Mouse (Mus musculus): ENCODE results near the gene Gpt2.

- TF ChIP-seq RAD21 (IDR thresholded peaks at IDR 0.05; ENCODE audit: low read depth, low read length) (no peak), PAX5 (IDR thresholded peaks at IDR 0.05; ENCODE audit: low read length) (no peak), EP300 (IDR thresholded peaks at IDR 0.05; ENCODE audit: low read length) (no peak), CTCF (conservative IDR thresholded peaks at IDR 0.05 in 1 of 2, IDR thresholded peaks at IDR 0.05 in 1 of 2; ENCODE audit: low read depth in 2 of 2, low read length in 2 of 2) (no peak), GABPA (IDR thresholded peaks at IDR 0.05; ENCODE audit: insufficient replicate concordance, low read depth, low read length) (no peak), MXI1 (IDR thresholded peaks at IDR 0.05; ENCODE audit: low read depth, low read length) (no peak), POLR2A (IDR thresholded peaks at IDR 0.05; ENCODE audit: low read depth, low read length) (no peak), MEF2A (IDR thresholded peaks at IDR 0.05; ENCODE audit: borderline replicate concordance, low read depth, low read length) (no peak), TCF12 (IDR thresholded peaks at IDR 0.05; ENCODE audit: low read depth, low read length) (no peak), UBTF (IDR thresholded peaks at IDR 0.05; ENCODE audit: low read depth, low read length) (no peak)
Observed at GRCm38 (mm10) chr8:85524086-85524485, 31.7 kb downstream of the Gpt2 start.

Data from CH12.LX (cell line).